Mouse (Mus musculus) ES-E14 (cell line): ENCODE measurements at regions not wholly inside any gene's neighbourhood (a gene's known extent, or its start where the extent isn't known, plus 50 kb on each side); places are given as distances from the start of the nearest gene placed in this dataset.

Experiments used
- CHD2 ChIP-seq: IDR thresholded peaks from 2 replicates; pipeline ENCODE4 v1.6.1; 2014; ENCODE audit warnings: mild to moderate bottlenecking, low read depth, low read length, inconsistent platforms
- HCFC1 ChIP-seq: IDR thresholded peaks from 2 replicates; pipeline ENCODE4 v1.6.1; 2012; ENCODE audit warnings: low read length, inconsistent platforms, borderline replicate concordance; ENCODE audit not compliant: insufficient read depth
- MAFK ChIP-seq: IDR thresholded peaks from 2 replicates; pipeline ENCODE4 v1.6.1; 2014; ENCODE audit warnings: mild to moderate bottlenecking, low read depth, low read length, inconsistent platforms; ENCODE audit not compliant: insufficient read depth

DNA sequence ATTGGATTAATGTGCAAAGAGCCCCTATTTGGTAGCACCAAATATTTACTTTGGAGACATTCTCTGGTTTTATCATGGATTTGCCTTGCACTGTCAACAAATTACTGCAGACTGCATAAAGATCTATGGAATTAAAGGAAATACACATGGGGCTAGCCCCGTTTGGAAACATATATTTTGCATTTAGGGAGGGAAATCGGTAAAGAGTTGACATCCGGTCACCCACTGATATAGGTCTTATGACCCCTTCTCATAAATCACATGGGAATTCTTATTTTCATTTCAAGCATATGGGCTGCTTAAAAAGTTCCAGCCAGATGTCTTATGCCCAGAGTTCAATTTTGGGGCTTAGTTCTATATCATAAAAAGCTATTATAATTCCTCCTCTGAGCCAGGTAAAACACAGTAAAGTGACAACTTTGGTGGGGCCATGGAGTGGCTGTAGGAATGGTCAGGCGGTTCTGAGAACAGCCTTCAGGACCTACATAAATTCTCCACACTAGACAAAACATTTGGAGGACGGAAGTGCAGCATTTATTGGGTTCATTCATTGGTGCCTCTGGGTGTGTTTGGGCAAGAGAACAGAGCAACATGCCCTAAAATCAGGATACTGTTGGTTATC is 626.3 kb downstream of the Tox3 start:
- TF ChIP-seq HCFC1 (no peak), MAFK (no peak), CHD2 (no peak)
